ENCODE assay signal across 9 mouse cellular contexts in genomic region chr5:117313909-117314308, GRCm38 (mm10). TPM values are rescaled to one million over a fixed set of nuclear protein-coding genes. Genes with fewer than 3 reads are reported as not detected.
DNase-seq lines count a peak whose midpoint lies in the region; ATAC-seq lines count a peak whose summit lies in the region.
"Had no signal": no experiment of that assay in that cellular context is flagged by ENCODE, and none has a peak within 500 bp of the region (broad histone marks: within the 10 kb centered on the region; RNA-seq: fewer than 3 reads in every experiment).

No protein-coding gene starts in this region.

- peak overlapping the region; percentile 60 for H3K4me2 ChIP-seq in heart, embryonic 12.5 days
- peak overlapping the region; percentile 26 for H3K4me2 ChIP-seq in hindbrain, embryonic 13.5 days

- no peak for DNase-seq in heart, postnatal 36 days
- DNase-seq in NIH3T3 (ENCODE audit: low read depth), result peak; percentile 45
- DNase-seq in midbrain, embryonic 10.5 days (ENCODE audit: low spot score), result no peak
- no peak for DNase-seq in right cerebral cortex, postnatal 10 days (ENCODE audit: low spot score in 2 of 2)
- no peak for DNase-seq in layer of hippocampus, postnatal 36 days
- DNase-seq in left cerebral cortex, postnatal 10 days (ENCODE audit: extremely low spot score in 1 of 2, low spot score in 2 of 2), result no peak

- intact Hi-C loops in heart, postnatal 36 days (cut with DNase I), result loop anchor here (2.0 kb wide), 1 partner anchor 75 kb away; the partner anchor contains the start of gene Rfc5
- intact Hi-C loops in left cerebral cortex, postnatal 10 days (cut with DNase I), result no loop called here

- 33% methylated on average over 10 of the region's 10 CpGs for WGBS in heart, embryonic 12.5 days
- WGBS in hindbrain, embryonic 13.5 days, result 41% methylated on average over 10 of the region's 10 CpGs
- WGBS in midbrain, embryonic 10.5 days, result 43% methylated on average over 10 of the region's 10 CpGs

- no peaks in the 10 kb centered on the region for H3K36me3 ChIP-seq in heart, embryonic 12.5 days
- H3K36me3 ChIP-seq in hindbrain, embryonic 13.5 days, result no peaks in the 10 kb centered on the region
- H3K36me3 ChIP-seq in midbrain, embryonic 10.5 days, result no peaks in the 10 kb centered on the region
- H3K36me3 ChIP-seq: G1E had no signal

- no peak overlapping the region for H3K9ac ChIP-seq in heart, embryonic 12.5 days
- no peak overlapping the region for H3K9ac ChIP-seq in hindbrain, embryonic 13.5 days

- peak overlapping the region; percentile 35 for H3K4me3 ChIP-seq in heart, embryonic 12.5 days
- no peak overlapping the region for H3K4me3 ChIP-seq in hindbrain, embryonic 13.5 days
- H3K4me3 ChIP-seq in midbrain, embryonic 10.5 days, result peak overlapping the region; percentile 32

- H3K27ac ChIP-seq in heart, embryonic 12.5 days (ENCODE audit: poor library complexity, severe bottlenecking), result no peak overlapping the region
- H3K27ac ChIP-seq in hindbrain, embryonic 13.5 days, result no peak overlapping the region
- peak overlapping the region; percentile 49; the same call in 1 of the 2 replicates for H3K27ac ChIP-seq in midbrain, embryonic 10.5 days (replicated peaks)

- no peaks in the 10 kb centered on the region for H3K27me3 ChIP-seq in heart, embryonic 12.5 days (replicated peaks)
- H3K27me3 ChIP-seq in hindbrain, embryonic 13.5 days, result peaks cover 39% of the 10 kb centered on the region
- H3K27me3 ChIP-seq in midbrain, embryonic 10.5 days (ENCODE audit: low read depth, poor library complexity, severe bottlenecking), result peaks cover 53% of the 10 kb centered on the region

- no peaks in the 10 kb centered on the region for H3K9me3 ChIP-seq in heart, embryonic 12.5 days (replicated peaks)
- H3K9me3 ChIP-seq in hindbrain, embryonic 13.5 days, result no peaks in the 10 kb centered on the region
- no peaks in the 10 kb centered on the region; the same call in 1 of the 2 replicates for H3K9me3 ChIP-seq in midbrain, embryonic 10.5 days (replicated peaks)

- ATAC-seq in heart, embryonic 12.5 days (ENCODE audit: insufficient number of reproducible peaks, low FRiP score), result no peak
- ATAC-seq in hindbrain, embryonic 13.5 days (ENCODE audit: low FRiP score), result no peak

- H3K4me1 ChIP-seq in heart, embryonic 12.5 days (replicated peaks), result peaks cover 18% of the 10 kb centered on the region
- peaks cover 17% of the 10 kb centered on the region for H3K4me1 ChIP-seq in hindbrain, embryonic 13.5 days (replicated peaks)
- H3K4me1 ChIP-seq in midbrain, embryonic 10.5 days, result peaks cover 32% of the 10 kb centered on the region

RNA-seq across cellular contexts. Expression of gene Vsig10, which starts 5.0 kb away (rescaled TPM):
- 8.4 and 9.0 TPM in 2 replicates for polyA plus RNA-seq in heart, embryonic 12.5 days (2016; fragmentation: Nextera tagmentation; extraction: Ambion mirVana)
- 10 to 100 TPM; 10.3 to 12.3 TPM for total RNA-seq in heart, postnatal 36 days (2021)
- 1.5 and 1.9 TPM in 2 replicates for polyA plus RNA-seq in hindbrain, embryonic 13.5 days (2015; fragmentation: Nextera tagmentation; extraction: Ambion mirVana)
- polyA plus RNA-seq in midbrain, embryonic 10.5 days (2016; fragmentation: Nextera tagmentation; extraction: Ambion mirVana), result 2.7 and 4.0 TPM in 2 replicates
- total RNA-seq in layer of hippocampus, postnatal 36 days (2021), result 1 to 10 TPM; 1.9 to 2.6 TPM
- 1 to 10 TPM; 2.0 to 2.2 TPM for total RNA-seq in left cerebral cortex, postnatal 10 days (2021)

RNA-seq across cellular contexts. Expression of gene Pebp1, which starts 26.5 kb away (rescaled TPM):
- 516 and 534 TPM in 2 replicates for polyA plus RNA-seq in heart, embryonic 12.5 days (2016; fragmentation: Nextera tagmentation; extraction: Ambion mirVana)
- total RNA-seq in heart, postnatal 36 days (2021), result 100 to 1,000 TPM; 412 to 473 TPM
- polyA plus RNA-seq in hindbrain, embryonic 13.5 days (2015; fragmentation: Nextera tagmentation; extraction: Ambion mirVana), result 1,027 and 1,043 TPM in 2 replicates
- polyA plus RNA-seq in midbrain, embryonic 10.5 days (2016; fragmentation: Nextera tagmentation; extraction: Ambion mirVana), result 946 and 962 TPM in 2 replicates
- total RNA-seq in layer of hippocampus, postnatal 36 days (2021), result 100 to 1,000 TPM; 673 to 712 TPM
- total RNA-seq in left cerebral cortex, postnatal 10 days (2021), result 100 to 1,000 TPM; 838 to 843 TPM

RNA-seq across cellular contexts. Expression of gene Wsb2, which starts 43.2 kb away (rescaled TPM):
- polyA plus RNA-seq in heart, embryonic 12.5 days (2016; fragmentation: Nextera tagmentation; extraction: Ambion mirVana), result 94.4 and 96.8 TPM in 2 replicates
- total RNA-seq in heart, postnatal 36 days (2021), result 100 to 1,000 TPM in 1 of 2 experiments, 10 to 100 TPM in 1; 97.1 to 104 TPM
- polyA plus RNA-seq in hindbrain, embryonic 13.5 days (2015; fragmentation: Nextera tagmentation; extraction: Ambion mirVana), result 181 and 194 TPM in 2 replicates
- polyA plus RNA-seq in midbrain, embryonic 10.5 days (2016; fragmentation: Nextera tagmentation; extraction: Ambion mirVana), result 48.4 and 61.6 TPM in 2 replicates
- total RNA-seq in layer of hippocampus, postnatal 36 days (2021), result 100 to 1,000 TPM; 262 to 273 TPM
- total RNA-seq in left cerebral cortex, postnatal 10 days (2021), result 100 to 1,000 TPM; 462 to 490 TPM
